Mouse (Mus musculus) bone marrow macrophage, adult 2 months (primary cell): ENCODE measurements around the gene Tcaim.

Experiments used
- CTCF ChIP-seq: IDR thresholded peaks from 2 replicates; pipeline ENCODE4 v1.5.1; 2012; ENCODE audit warnings: low read depth, mild to moderate bottlenecking, low read length, moderate library complexity
- POLR2A ChIP-seq: IDR thresholded peaks from 2 replicates; pipeline ENCODE4 v1.6.1; 2012; ENCODE audit warnings: mild to moderate bottlenecking, low read depth, low read length, borderline replicate concordance

DNA sequence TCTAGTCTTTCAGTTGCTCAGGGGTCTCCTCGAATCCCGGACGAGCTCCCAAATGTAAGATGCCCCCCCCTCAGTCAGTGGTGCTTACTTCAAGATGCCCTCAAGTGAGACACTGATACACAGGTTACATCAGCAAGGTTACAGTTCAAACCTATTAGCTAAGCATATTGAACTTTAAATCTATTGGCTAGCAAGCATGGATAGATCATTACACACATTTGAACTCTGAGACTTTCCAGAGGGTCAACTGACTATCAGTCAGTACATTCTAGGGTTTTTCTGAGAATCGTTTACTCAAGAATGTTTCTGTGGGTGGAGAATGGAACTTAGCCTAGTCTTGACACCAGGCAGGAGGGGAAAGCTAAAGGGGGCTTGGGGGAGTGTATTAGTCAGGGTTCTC is 67.3 kb downstream of the Tcaim start:
- no peak for TF ChIP-seq CTCF
- no peak for TF ChIP-seq POLR2A
